Mouse (Mus musculus): ENCODE measurements at regions not wholly inside any gene's neighbourhood (a gene's known extent, or its start where the extent isn't known, plus 50 kb on each side); places are given as distances from the start of the nearest gene placed in this dataset.

DNA sequence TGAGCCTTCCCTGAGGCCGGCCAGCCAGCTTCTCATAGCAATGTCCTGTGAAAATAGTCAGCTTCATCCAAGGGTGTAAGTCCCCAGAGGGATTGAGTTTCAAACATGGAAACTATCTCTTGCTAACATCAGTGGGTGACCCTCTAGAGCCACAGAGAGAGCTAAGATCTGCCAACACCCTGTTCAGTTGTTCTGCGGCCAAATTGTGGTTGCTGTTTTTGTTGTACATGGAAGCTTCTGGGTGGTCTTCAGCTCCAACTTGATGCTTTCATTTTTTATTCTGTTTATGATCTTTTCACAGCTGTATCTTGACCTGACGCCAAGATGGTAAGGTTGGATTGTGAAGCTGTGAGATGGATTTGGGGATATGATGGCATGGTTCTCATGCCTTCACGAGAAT is 214.0 kb upstream of the Igfbp3 start:
- TF ChIP-seq CTCF (conservative IDR thresholded peaks at IDR 0.05; ENCODE audit: insufficient read depth, insufficient read length, low read depth, low read length) (no peak), POLR2A (IDR thresholded peaks at IDR 0.05; ENCODE audit: low read depth, low read length) (no peak)

Data from kidney, adult 2 months (tissue).